Mouse (Mus musculus): ENCODE results near the gene Ednra. TPM values are rescaled to one million over a fixed set of nuclear protein-coding genes. Genes with fewer than 3 reads are reported as not detected.

Gene Ednra
- polyA plus RNA-seq (2016; fragmentation: Nextera tagmentation; extraction: Ambion mirVana), result 14.3 and 15.6 TPM in 2 replicates

DNA sequence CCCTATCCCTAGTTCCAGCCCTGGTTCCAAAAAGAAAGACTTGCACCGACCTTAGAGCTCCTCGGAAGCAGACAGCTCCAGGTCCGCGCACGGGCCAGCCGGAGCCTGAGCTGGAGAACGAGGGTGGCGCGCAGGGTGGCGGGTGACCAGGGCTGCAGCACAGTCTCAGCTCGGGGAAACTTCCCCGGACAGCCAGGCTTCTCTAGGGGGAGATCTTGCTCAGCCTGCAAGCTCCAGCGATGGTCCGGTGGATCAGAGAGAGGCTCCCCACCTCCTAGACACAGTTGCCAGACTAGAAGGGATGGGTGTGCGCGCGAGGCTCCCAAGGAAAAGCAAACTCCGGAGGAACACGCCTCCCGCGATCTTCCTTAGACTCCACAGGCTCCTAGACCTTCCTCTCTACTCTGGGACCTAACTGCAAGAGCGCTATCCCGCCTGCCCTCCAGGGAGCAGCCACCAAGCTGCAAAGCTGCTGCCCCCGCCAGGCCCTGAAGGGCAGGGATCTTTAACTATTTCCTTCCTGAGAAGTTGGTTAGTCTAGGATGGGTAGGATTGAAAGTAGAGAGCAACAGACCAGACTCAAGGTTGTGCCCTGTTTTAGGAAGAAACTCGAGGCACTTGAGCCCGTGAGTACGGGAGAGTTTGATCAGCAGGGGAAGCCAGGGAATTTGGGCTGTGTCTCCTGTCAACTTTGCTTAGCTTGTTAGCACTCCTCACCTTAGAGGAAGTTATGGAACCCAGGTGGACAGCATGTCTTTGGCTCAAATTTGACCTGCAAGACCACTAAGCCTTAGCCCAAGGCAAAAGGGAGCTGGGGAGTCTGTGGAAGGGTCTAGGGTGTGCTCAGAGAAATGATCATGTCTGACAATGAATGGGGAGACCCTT lies at the start of gene Ednra:
Ednra (minus strand) TSS at position 419 of the 885 bp plus-strand sequence.
- no peaks in the 10 kb centered on the region for H3K36me3 ChIP-seq
- WGBS, result 1% methylated on average over 27 of the region's 27 CpGs
- DNase-seq (ENCODE audit: low spot score), result peak; percentile 71
- H3K27ac ChIP-seq (replicated peaks), result peak within 1 kb of the TSS; percentile 84
- peak within 1 kb of the TSS; percentile 68 for H3K4me3 ChIP-seq
- H3K9me3 ChIP-seq (replicated peaks), result no peaks in the 10 kb centered on the region
- H3K4me1 ChIP-seq, result peaks cover 23% of the 10 kb centered on the region
- H3K27me3 ChIP-seq (ENCODE audit: low read depth, poor library complexity, severe bottlenecking), result no peaks in the 10 kb centered on the region

DNA sequence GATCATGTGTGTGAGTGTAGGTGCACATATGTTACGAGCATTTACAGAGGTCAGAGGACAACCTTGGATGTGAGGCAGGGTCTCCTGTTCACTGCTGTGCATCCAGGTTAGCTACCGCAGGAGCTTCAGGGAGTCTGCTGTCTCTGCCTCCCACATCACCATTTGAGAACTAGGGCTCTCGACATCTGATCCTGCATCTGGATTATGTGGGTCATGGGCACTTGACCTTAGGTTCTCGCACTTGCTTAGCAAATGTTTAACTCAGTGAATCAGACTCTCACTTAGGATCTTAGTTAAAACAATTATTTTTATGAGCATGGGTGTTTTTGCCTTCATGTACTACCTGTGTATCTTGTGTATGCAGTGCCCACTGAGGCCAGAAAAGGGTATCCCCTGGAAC lies 49.6 kb upstream of the Ednra start:
- Histone ChIP-seq H3K4me1 (no peaks in the 10 kb centered on the region), H3K27me3 (ENCODE audit: low read depth, poor library complexity, severe bottlenecking) (no peaks in the 10 kb centered on the region), H3K9me3 (replicated peaks) (no peaks in the 10 kb centered on the region), H3K27ac (replicated peaks) (no peak overlapping the region), H3K4me3 (no peak overlapping the region), H3K36me3 (no peaks in the 10 kb centered on the region)
- WGBS, result 69% methylated on average over 4 of the region's 4 CpGs
- no peak for DNase-seq (ENCODE audit: low spot score)

- H3K36me3 ChIP-seq, result no peaks in the 10 kb centered on the region
- no peak for DNase-seq (ENCODE audit: low spot score)
- 76% methylated on average over 5 of the region's 5 CpGs for WGBS
- H3K27ac ChIP-seq (replicated peaks), result no peak overlapping the region
- no peaks in the 10 kb centered on the region for H3K27me3 ChIP-seq (ENCODE audit: low read depth, poor library complexity, severe bottlenecking)
- no peak overlapping the region for H3K4me3 ChIP-seq
- H3K4me1 ChIP-seq, result no peaks in the 10 kb centered on the region
- no peaks in the 10 kb centered on the region for H3K9me3 ChIP-seq (replicated peaks)
Observed at GRCm38 (mm10) chr8:77773256-77773655, 49.0 kb upstream of the Ednra start.

DNA sequence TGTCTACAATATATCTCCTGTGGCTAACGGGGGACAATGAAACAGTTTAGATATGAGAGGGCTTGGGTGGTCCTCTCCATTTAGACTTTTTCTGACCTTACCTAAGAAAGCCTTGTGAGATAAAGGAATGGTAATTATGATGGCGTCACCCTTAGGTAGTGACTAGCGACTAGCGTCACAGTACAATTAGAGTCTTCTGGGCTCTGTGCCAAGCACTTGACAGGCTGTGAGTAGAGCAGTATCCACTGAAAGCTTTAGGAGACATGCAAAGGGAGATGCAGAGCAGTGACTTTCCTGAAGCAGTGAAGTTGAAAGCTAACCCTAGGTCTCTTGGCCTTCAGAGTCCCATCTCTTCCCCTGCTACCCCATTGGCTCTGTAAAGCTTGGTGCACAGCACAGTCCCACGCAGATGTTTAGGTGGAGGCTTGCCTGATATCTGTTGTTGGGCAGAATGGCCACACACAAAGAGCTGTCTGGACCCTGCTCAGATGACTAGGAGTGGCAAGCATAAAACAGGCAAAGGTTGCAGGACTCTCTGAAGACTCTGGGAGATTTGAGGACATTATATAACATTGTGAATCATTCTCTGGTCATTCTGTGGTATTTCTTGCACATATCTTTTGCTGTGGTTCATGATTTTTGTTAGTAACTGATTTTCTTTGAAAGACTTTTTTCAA lies 48.1 kb upstream of the Ednra start:
- Histone ChIP-seq H3K4me3 (no peak overlapping the region), H3K36me3 (no peaks in the 10 kb centered on the region), H3K9me3 (replicated peaks) (no peaks in the 10 kb centered on the region), H3K4me1 (no peaks in the 10 kb centered on the region), H3K27me3 (ENCODE audit: low read depth, poor library complexity, severe bottlenecking) (no peaks in the 10 kb centered on the region), H3K27ac (replicated peaks) (no peak overlapping the region)
- 96% methylated on average over 5 of the region's 5 CpGs for WGBS
- no peak for DNase-seq (ENCODE audit: low spot score)

- no peaks in the 10 kb centered on the region for H3K27me3 ChIP-seq (ENCODE audit: low read depth, poor library complexity, severe bottlenecking)
- H3K4me3 ChIP-seq, result no peak overlapping the region
- no peak overlapping the region for H3K27ac ChIP-seq (replicated peaks)
- no peak for DNase-seq (ENCODE audit: low spot score)
- no peaks in the 10 kb centered on the region for H3K9me3 ChIP-seq (replicated peaks)
- H3K4me1 ChIP-seq, result no peaks in the 10 kb centered on the region
- no peaks in the 10 kb centered on the region for H3K36me3 ChIP-seq
- 91% methylated on average over 3 of the region's 3 CpGs for WGBS
Observed at GRCm38 (mm10) chr8:77770966-77771365, 46.7 kb upstream of the Ednra start.

DNA sequence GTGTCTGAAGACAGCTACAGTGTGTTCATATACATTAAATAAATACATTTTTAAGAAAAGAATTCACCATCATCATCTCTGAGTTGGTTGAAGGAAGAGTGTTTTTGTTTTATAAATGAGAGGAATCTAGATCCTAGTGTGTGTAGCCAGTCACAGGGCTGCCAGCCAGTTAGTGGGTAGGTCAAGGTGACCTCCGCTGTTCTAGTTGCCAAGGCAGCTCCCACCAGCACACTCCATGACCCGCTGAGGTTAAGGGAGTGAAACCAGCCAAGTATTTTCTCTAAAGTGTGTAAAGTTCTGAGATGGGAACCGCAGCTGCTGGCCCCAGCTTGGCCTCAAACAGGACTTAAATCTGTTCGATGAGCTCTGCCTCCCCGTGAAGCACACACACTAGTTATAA lies 44.7 kb upstream of the Ednra start:
- no peaks in the 10 kb centered on the region for H3K4me1 ChIP-seq
- 94% methylated on average over 5 of the region's 5 CpGs for WGBS
- H3K36me3 ChIP-seq, result no peaks in the 10 kb centered on the region
- DNase-seq (ENCODE audit: low spot score), result no peak
- H3K4me3 ChIP-seq, result no peak overlapping the region
- H3K9me3 ChIP-seq (replicated peaks), result no peaks in the 10 kb centered on the region
- H3K27ac ChIP-seq (replicated peaks), result no peak overlapping the region
- H3K27me3 ChIP-seq (ENCODE audit: low read depth, poor library complexity, severe bottlenecking), result no peaks in the 10 kb centered on the region

GRCm38 (mm10) chr8:77764253-77764652 lies 40.0 kb upstream of the Ednra start:
- 83% methylated on average over 8 of the region's 8 CpGs for WGBS
- Histone ChIP-seq H3K27ac (replicated peaks) (no peak overlapping the region), H3K4me3 (no peak overlapping the region), H3K36me3 (no peaks in the 10 kb centered on the region), H3K4me1 (no peaks in the 10 kb centered on the region), H3K27me3 (ENCODE audit: low read depth, poor library complexity, severe bottlenecking) (no peaks in the 10 kb centered on the region), H3K9me3 (replicated peaks) (no peaks in the 10 kb centered on the region)
- no peak for DNase-seq (ENCODE audit: low spot score)

GRCm38 (mm10) chr8:77762967-77763366 lies 38.7 kb upstream of the Ednra start:
- Histone ChIP-seq H3K9me3 (replicated peaks) (no peaks in the 10 kb centered on the region), H3K36me3 (no peaks in the 10 kb centered on the region), H3K27ac (replicated peaks) (no peak overlapping the region), H3K4me3 (no peak overlapping the region), H3K27me3 (ENCODE audit: low read depth, poor library complexity, severe bottlenecking) (no peaks in the 10 kb centered on the region), H3K4me1 (no peaks in the 10 kb centered on the region)
- no peak for DNase-seq (ENCODE audit: low spot score)
- 85% methylated on average over 3 of the region's 3 CpGs for WGBS

GRCm38 (mm10) chr8:77755441-77755840 lies 31.2 kb upstream of the Ednra start:
- H3K9me3 ChIP-seq (replicated peaks), result no peaks in the 10 kb centered on the region
- no peak overlapping the region for H3K4me3 ChIP-seq
- DNase-seq (ENCODE audit: low spot score), result no peak
- H3K27ac ChIP-seq (replicated peaks), result no peak overlapping the region
- no peaks in the 10 kb centered on the region for H3K4me1 ChIP-seq
- WGBS, result 72% methylated on average over 4 of the region's 4 CpGs
- no peaks in the 10 kb centered on the region for H3K36me3 ChIP-seq
- no peaks in the 10 kb centered on the region for H3K27me3 ChIP-seq (ENCODE audit: low read depth, poor library complexity, severe bottlenecking)

- Histone ChIP-seq H3K27me3 (ENCODE audit: low read depth, poor library complexity, severe bottlenecking) (no peaks in the 10 kb centered on the region), H3K9me3 (replicated peaks) (no peaks in the 10 kb centered on the region), H3K36me3 (no peaks in the 10 kb centered on the region), H3K4me1 (no peaks in the 10 kb centered on the region), H3K27ac (replicated peaks) (no peak overlapping the region), H3K4me3 (no peak overlapping the region)
- 92% methylated on average over 5 of the region's 5 CpGs for WGBS
- DNase-seq (ENCODE audit: low spot score), result no peak
Observed at GRCm38 (mm10) chr8:77753796-77754195, 29.5 kb upstream of the Ednra start.

DNA sequence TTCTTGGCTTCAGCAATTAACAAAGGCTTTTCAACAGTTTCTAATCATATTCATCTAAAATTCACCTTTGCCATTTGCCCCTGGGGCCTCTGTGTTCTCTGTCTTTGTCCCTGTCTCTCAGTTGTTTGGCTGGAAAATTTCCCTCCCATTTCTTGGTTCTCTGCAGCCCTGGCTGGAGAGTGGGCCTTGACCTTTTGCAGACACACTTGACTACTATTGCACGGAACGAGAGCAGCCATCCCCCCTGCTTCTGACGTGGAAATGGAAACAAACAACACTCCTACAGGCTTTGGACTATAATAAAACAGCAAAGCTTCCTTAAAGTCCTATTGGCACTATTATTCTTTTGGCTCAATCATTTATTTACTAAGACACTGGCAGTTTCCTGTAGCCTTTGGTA lies 27.8 kb upstream of the Ednra start:
- Histone ChIP-seq H3K9me3 (replicated peaks) (no peaks in the 10 kb centered on the region), H3K36me3 (no peaks in the 10 kb centered on the region), H3K4me1 (no peaks in the 10 kb centered on the region), H3K27me3 (ENCODE audit: low read depth, poor library complexity, severe bottlenecking) (no peaks in the 10 kb centered on the region), H3K27ac (replicated peaks) (no peak overlapping the region), H3K4me3 (no peak overlapping the region)
- WGBS, result 72% methylated on average over 3 of the region's 3 CpGs
- no peak for DNase-seq (ENCODE audit: low spot score)

GRCm38 (mm10) chr8:77750407-77750806 lies 26.1 kb upstream of the Ednra start:
- Histone ChIP-seq H3K27me3 (ENCODE audit: low read depth, poor library complexity, severe bottlenecking) (no peaks in the 10 kb centered on the region), H3K27ac (replicated peaks) (no peak overlapping the region), H3K4me1 (no peaks in the 10 kb centered on the region), H3K4me3 (no peak overlapping the region), H3K36me3 (no peaks in the 10 kb centered on the region), H3K9me3 (replicated peaks) (no peaks in the 10 kb centered on the region)
- WGBS, result 81% methylated on average over 4 of the region's 4 CpGs
- no peak for DNase-seq (ENCODE audit: low spot score)

GRCm38 (mm10) chr8:77744476-77744875 lies 20.2 kb upstream of the Ednra start:
- H3K4me1 ChIP-seq, result no peaks in the 10 kb centered on the region
- DNase-seq (ENCODE audit: low spot score), result no peak
- H3K4me3 ChIP-seq, result no peak overlapping the region
- no peaks in the 10 kb centered on the region for H3K36me3 ChIP-seq
- H3K27me3 ChIP-seq (ENCODE audit: low read depth, poor library complexity, severe bottlenecking), result no peaks in the 10 kb centered on the region
- WGBS, result 72% methylated on average over 3 of the region's 3 CpGs
- no peaks in the 10 kb centered on the region for H3K9me3 ChIP-seq (replicated peaks)
- H3K27ac ChIP-seq (replicated peaks), result no peak overlapping the region

Measured in midbrain, embryonic 10.5 days (tissue).